Mouse (Mus musculus): ENCODE results near the gene Zfp65.
"Not testable (repeated sequence)": the region's sequence is repeated elsewhere in the genome, so short reads cannot be mapped to it uniquely, and the experiment has no call there.

Gene Zfp65

GRCm38 (mm10) chr13:67728641-67729318, at the start of gene Zfp65:
TSS of gene Zfp65 (minus strand) at chr13:67729173.
- DNase-seq (ENCODE audit: low spot score in 2 of 2) = peak; percentile 41 to 53

GRCm38 (mm10) chr13:67763031-67763768, 34.2 kb upstream of the Zfp65 start:
- DNase-seq (ENCODE audit: low spot score in 2 of 2) = no peak

GRCm38 (mm10) chr13:67759966-67760365, 31.0 kb upstream of the Zfp65 start:
- DNase-seq (ENCODE audit: low spot score in 2 of 2) = no peak

- no peak for DNase-seq (ENCODE audit: low spot score in 2 of 2)
Observed at GRCm38 (mm10) chr13:67755761-67756160, 26.8 kb upstream of the Zfp65 start.

GRCm38 (mm10) chr13:67754333-67755306, 25.6 kb upstream of the Zfp65 start, which contains the start of gene Zfp85:
TSS of gene Zfp85 (minus strand) at chr13:67755228.
- DNase-seq (ENCODE audit: low spot score in 2 of 2) = peak; percentile 10 to 32

GRCm38 (mm10) chr13:67743896-67744295, 14.9 kb upstream of the Zfp65 start:
- DNase-seq (ENCODE audit: low spot score in 2 of 2) = no peak

- DNase-seq (ENCODE audit: low spot score in 2 of 2) = no peak
Observed at GRCm38 (mm10) chr13:67742941-67743340, 14.0 kb upstream of the Zfp65 start.

GRCm38 (mm10) chr13:67734391-67734790, 5.4 kb upstream of the Zfp65 start:
- DNase-seq (ENCODE audit: low spot score in 2 of 2) = not testable (repeated sequence)

GRCm38 (mm10) chr13:67729441-67729840, 468 bp upstream of the Zfp65 start:
- not testable (repeated sequence) for DNase-seq (ENCODE audit: low spot score in 2 of 2)

GRCm38 (mm10) chr13:67728106-67728505, 867 bp downstream of the Zfp65 start:
- no peak for DNase-seq (ENCODE audit: low spot score in 2 of 2)

- not testable (repeated sequence) for DNase-seq (ENCODE audit: low spot score in 2 of 2)
Observed at GRCm38 (mm10) chr13:67725331-67725730, 3.6 kb downstream of the Zfp65 start.

- DNase-seq (ENCODE audit: low spot score in 2 of 2) = peak; percentile 77 to 84
Observed at GRCm38 (mm10) chr13:67723848-67724479, 5.0 kb downstream of the Zfp65 start.

GRCm38 (mm10) chr13:67686971-67687370, 42.0 kb downstream of the Zfp65 start, which contains the start of gene Zfp738:
TSS of gene Zfp738 (minus strand) at chr13:67687071.
- no peak for DNase-seq (ENCODE audit: low spot score in 2 of 2)

- not testable (repeated sequence) for DNase-seq (ENCODE audit: low spot score in 2 of 2)
Observed at GRCm38 (mm10) chr13:67683841-67684240, 45.1 kb downstream of the Zfp65 start.

GRCm38 (mm10) chr13:67682959-67683735, 45.8 kb downstream of the Zfp65 start:
- peak; percentile 66 to 75 for DNase-seq (ENCODE audit: low spot score in 2 of 2)

- DNase-seq (ENCODE audit: low spot score in 2 of 2) = no peak
Observed at GRCm38 (mm10) chr13:67674902-67675301, 54.1 kb downstream of the Zfp65 start.
